Mouse (Mus musculus): ENCODE measurements around the gene Glra4. TPM values are rescaled to one million over a fixed set of nuclear protein-coding genes. Genes with fewer than 3 reads are reported as not detected.
A peak's percentile ranks its signal among the peaks of the same experiment; 100 is the strongest.
"Not testable (repeated sequence)": the region's sequence is repeated elsewhere in the genome, so short reads cannot be mapped to it uniquely, and the experiment has no call there.

The Glra4 gene
- polyA plus RNA-seq, 1 experiment from 2014 or later, result not detected

DNA sequence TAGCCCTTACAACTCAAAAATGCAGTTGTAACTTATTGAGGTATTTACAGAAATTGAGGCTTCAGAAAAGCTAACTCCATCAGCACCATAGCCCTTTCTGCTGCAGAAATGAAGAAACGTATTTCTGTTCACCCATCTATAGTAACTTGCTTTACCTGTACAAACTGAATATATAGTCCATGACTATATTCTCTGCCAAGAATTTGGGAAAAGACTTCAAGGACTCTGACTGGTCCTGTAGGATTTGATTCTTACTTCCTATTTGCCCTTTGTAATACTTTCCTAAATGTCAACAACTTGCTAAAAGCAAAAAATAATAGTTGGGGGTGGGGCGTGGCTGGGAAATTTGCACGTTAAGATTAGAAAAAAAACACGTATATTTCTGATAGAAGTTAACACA lies 47.9 kb downstream of the Glra4 start:
- Histone ChIP-seq H3K9ac (no peak overlapping the region), H3K27ac (ENCODE audit: poor library complexity, severe bottlenecking) (no peak overlapping the region), H3K4me1 (replicated peaks) (no peaks in the 10 kb centered on the region), H3K4me2 (no peak overlapping the region), H3K36me3 (peaks cover 11% of the 10 kb centered on the region), H3K27me3 (replicated peaks) (no peaks in the 10 kb centered on the region), H3K4me3 (no peak overlapping the region), H3K9me3 (replicated peaks) (no peaks in the 10 kb centered on the region)
- ATAC-seq (ENCODE audit: insufficient number of reproducible peaks, low FRiP score), result no peak
- WGBS, result 75% methylated on average over 4 of the region's 4 CpGs

GRCm38 (mm10) chrX:136714742-136715474 lies 65.0 kb downstream of the Glra4 start:
- not testable (repeated sequence) for H3K4me1 ChIP-seq (replicated peaks); H3K9ac ChIP-seq; H3K27me3 ChIP-seq (replicated peaks); H3K4me2 ChIP-seq; H3K27ac ChIP-seq (ENCODE audit: poor library complexity, severe bottlenecking); H3K36me3 ChIP-seq; ATAC-seq (ENCODE audit: insufficient number of reproducible peaks, low FRiP score); H3K4me3 ChIP-seq; H3K9me3 ChIP-seq (replicated peaks)
- 62% methylated on average over 3 of the region's 3 CpGs for WGBS

- WGBS, result 18% methylated on average over 14 of the region's 14 CpGs
- peak overlapping the region; percentile 67 for H3K4me2 ChIP-seq
- no peaks in the 10 kb centered on the region for H3K27me3 ChIP-seq (replicated peaks)
- H3K4me3 ChIP-seq, result peak overlapping the region; percentile 62
- no peaks in the 10 kb centered on the region for H3K4me1 ChIP-seq (replicated peaks)
- ATAC-seq (ENCODE audit: insufficient number of reproducible peaks, low FRiP score), result no peak
- H3K27ac ChIP-seq (ENCODE audit: poor library complexity, severe bottlenecking), result peak overlapping the region; percentile 83; the same call in 1 of the 2 replicates
- 0 out of 2 replicates have a peak overlapping the region, but pooled peaks have one; percentile 71 for H3K9ac ChIP-seq
- no peaks in the 10 kb centered on the region for H3K36me3 ChIP-seq
- no peaks in the 10 kb centered on the region for H3K9me3 ChIP-seq (replicated peaks)
Measured at GRCm38 (mm10) chrX:136708782-136709181, 71.2 kb downstream of the Glra4 start.

DNA sequence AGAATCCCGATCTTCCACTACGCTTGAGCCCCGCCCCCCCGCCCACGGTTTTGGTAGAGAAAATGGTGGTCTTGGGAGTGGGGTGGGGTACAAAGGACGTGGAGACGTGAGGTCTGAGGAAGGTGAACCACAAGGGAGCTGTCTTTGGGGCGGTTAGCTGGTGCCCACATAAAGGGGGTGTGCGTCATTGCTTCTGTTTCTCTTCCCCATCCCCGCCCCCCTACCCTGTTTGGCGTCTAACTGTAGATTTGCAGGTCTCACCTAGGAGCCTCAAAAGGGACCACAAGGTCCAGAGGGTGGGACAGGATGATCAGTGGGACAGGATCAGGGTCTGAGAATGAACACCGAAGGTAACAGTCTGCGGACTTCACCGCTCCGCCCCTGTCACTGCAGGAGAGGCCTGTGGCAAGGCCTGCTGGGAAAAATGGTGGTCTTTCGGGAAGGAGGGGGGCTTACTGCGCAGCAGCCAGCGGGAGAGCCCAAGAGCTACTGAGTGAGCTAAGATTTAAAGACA lies 71.7 kb downstream of the Glra4 start:
- Histone ChIP-seq H3K4me2 (peak overlapping the region; percentile 67), H3K9ac (peak overlapping the region; percentile 71), H3K27me3 (replicated peaks) (no peaks in the 10 kb centered on the region), H3K4me3 (peak overlapping the region; percentile 62), H3K9me3 (replicated peaks) (no peaks in the 10 kb centered on the region), H3K36me3 (no peaks in the 10 kb centered on the region), H3K4me1 (replicated peaks) (no peaks in the 10 kb centered on the region), H3K27ac (ENCODE audit: poor library complexity, severe bottlenecking) (peak overlapping the region; percentile 83)
- peak; percentile 77 for ATAC-seq (ENCODE audit: insufficient number of reproducible peaks, low FRiP score)
- 9% methylated on average over 18 of the region's 18 CpGs for WGBS

Other genes with a start within 250 kb of the Glra4 start
- not detected in 2 replicates for gene Kir3dl2, start 236.1 kb downstream of the Glra4 start, polyA plus RNA-seq (2016; fragmentation: Nextera tagmentation; extraction: Ambion mirVana)
- gene Tceal3, start 189.3 kb downstream of the Glra4 start, polyA plus RNA-seq (2016; fragmentation: Nextera tagmentation; extraction: Ambion mirVana), result 5.1 and 7.1 TPM in 2 replicates
- 8.7 and 9.3 TPM in 2 replicates for gene Tceal1, start 72.2 kb downstream of the Glra4 start, polyA plus RNA-seq (2016; fragmentation: Nextera tagmentation; extraction: Ambion mirVana)
- gene Morf4l2, start 36.5 kb downstream of the Glra4 start, polyA plus RNA-seq (2016; fragmentation: Nextera tagmentation; extraction: Ambion mirVana), result 403 and 424 TPM in 2 replicates
- gene Plp1, start 42.5 kb upstream of the Glra4 start, polyA plus RNA-seq (2016; fragmentation: Nextera tagmentation; extraction: Ambion mirVana), result 3.8 and 4.4 TPM in 2 replicates
- gene Rab9b, start 88.6 kb upstream of the Glra4 start, polyA plus RNA-seq (2016; fragmentation: Nextera tagmentation; extraction: Ambion mirVana), result 0.21 and 0.26 TPM in 2 replicates
- not detected in 2 replicates for gene H2bfm, start 147.2 kb upstream of the Glra4 start, polyA plus RNA-seq (2016; fragmentation: Nextera tagmentation; extraction: Ambion mirVana)
- 18.1 and 22.5 TPM in 2 replicates for gene Tmsb15b2, start 195.4 kb upstream of the Glra4 start, polyA plus RNA-seq (2016; fragmentation: Nextera tagmentation; extraction: Ambion mirVana)
- 1.4 and 2.3 TPM in 2 replicates for gene Tmsb15l, start 196.7 kb upstream of the Glra4 start, polyA plus RNA-seq (2016; fragmentation: Nextera tagmentation; extraction: Ambion mirVana)
- gene Tmsb15b1, start 196.7 kb upstream of the Glra4 start, polyA plus RNA-seq (2016; fragmentation: Nextera tagmentation; extraction: Ambion mirVana), result 11.7 and 12.1 TPM in 2 replicates
- gene Zcchc18, start 213.0 kb upstream of the Glra4 start, polyA plus RNA-seq (2016; fragmentation: Nextera tagmentation; extraction: Ambion mirVana), result 2.7 and 4.1 TPM in 2 replicates